Mouse (Mus musculus) mouse trophoblast stem cell (cell line): ENCODE data around the gene Lkaaear1.

Experiments used
- in situ Hi-C, 2 experiments: fragments of 300-500 bp; cut with MseI, MboI; formaldehyde crosslinking; loops; 2 replicates in 1 of 2; 3 replicates in 1 of 2; pipeline ENCODE4 v1.15.1; 2025

Lkaaear1 gene

GRCm38 (mm10) chr2:181684713-181685112 lies 13.5 kb downstream of the Lkaaear1 start:
- in situ Hi-C loops: no loop called here

DNA sequence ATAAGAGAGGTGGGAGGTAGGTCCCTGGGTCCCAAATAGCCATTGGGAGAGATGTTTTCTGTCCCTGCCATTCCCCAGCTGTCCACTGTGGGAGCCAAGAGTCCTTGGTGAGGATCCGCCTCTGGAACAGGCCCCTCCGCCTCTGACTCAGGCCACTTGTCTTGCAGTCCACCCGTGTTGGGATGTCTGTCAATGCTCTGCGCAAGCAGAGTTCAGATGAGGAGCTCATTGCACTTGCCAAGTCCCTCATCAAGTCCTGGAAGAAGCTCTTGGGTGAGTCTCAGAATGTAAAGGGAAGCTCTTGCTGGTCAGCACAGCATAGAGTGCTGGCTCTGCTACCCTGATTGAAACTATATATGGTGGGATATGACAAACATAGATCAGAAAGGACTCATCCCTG lies 14.9 kb downstream of the Lkaaear1 start:
- in situ Hi-C loops: no loop called here

DNA sequence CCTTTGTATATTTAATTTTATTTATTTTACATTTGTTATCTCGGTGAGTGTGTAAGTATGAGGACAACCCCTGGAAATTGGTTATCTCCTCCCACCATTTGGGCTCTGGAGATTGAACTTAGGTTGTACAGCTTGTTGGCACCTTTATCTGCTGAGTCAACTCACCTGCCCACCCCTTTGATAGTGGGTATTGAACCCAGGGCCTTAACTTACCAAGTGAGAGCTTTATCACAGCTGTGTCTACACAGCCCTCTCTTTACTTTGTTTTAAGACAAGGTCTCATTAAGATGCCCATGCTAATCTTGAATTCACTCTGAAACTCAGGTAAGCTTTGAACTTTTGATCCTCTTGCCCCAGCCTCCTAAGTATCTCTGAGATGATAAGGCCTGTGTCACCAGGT lies 16.3 kb downstream of the Lkaaear1 start:
- in situ Hi-C loops: no loop called here

DNA sequence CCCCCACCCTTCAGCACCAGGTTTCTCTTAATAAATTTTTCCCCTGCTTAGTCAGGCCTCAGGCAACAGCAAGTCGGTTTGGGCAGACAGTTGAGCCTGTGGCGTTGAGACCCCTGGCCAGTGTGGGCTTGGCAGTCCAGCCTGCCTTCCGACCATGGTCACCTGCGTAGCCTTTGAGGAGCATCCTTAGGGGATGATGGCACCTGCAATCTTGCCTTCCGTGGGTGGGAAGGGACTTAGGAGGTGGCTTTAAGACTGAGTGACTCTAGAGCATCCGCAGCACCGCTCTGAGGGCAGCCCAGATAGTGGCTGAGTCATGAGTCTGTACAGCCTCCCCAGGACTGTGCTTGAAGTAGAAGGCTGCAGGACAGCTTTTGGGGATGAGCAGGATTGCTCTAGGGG lies 17.5 kb downstream of the Lkaaear1 start:
- in situ Hi-C loops: no loop called here

DNA sequence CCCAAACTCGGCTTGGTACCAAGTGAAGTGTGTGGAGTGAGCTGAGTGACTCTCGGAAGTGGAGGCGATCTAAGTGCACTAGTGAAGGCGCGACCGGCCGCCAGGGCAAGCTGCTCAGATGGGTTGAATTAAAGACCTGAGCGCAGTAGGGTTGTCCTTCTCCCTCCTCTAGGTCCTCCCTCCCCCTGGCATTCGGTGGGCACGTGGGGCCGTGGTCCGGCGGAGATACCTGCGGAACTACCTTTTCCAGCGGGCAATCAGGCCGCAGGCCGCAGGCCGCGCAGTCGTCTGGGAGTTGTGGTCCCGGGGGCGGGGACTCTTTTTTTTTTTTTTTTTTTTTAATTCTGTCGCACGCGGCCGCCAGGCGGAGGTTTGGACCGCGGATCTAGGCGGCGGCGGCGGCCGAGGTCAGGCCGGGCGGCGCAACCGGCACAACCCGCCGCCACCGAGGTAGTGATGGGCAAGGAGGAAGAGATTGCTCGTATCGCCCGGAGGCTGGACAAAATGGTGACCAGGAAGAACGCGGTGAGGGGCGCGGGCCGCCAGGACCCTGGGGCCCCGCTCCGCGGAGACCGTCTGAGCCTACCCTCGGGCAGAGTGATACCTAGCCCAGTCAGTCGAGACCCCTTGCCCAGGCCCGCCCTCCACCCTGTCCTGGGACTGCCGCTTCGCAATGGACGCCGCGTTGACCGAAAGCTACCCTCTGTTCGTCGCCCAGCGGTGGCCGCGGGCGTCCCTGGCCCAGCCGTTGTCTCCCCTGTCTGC lies 18.1 kb downstream of the Lkaaear1 start, which contains the start of gene Tcea2:
TSS of gene Tcea2 (plus strand) at position 360 of the 765 bp plus-strand sequence.
- in situ Hi-C loops: no loop called here

GRCm38 (mm10) chr2:181678780-181679179 lies 19.5 kb downstream of the Lkaaear1 start:
- in situ Hi-C loops: no loop called here

GRCm38 (mm10) chr2:181677755-181678098 lies 20.5 kb downstream of the Lkaaear1 start:
- in situ Hi-C loops: no loop called here

GRCm38 (mm10) chr2:181677096-181677754 lies 21.0 kb downstream of the Lkaaear1 start:
- in situ Hi-C loops: no loop called here

DNA sequence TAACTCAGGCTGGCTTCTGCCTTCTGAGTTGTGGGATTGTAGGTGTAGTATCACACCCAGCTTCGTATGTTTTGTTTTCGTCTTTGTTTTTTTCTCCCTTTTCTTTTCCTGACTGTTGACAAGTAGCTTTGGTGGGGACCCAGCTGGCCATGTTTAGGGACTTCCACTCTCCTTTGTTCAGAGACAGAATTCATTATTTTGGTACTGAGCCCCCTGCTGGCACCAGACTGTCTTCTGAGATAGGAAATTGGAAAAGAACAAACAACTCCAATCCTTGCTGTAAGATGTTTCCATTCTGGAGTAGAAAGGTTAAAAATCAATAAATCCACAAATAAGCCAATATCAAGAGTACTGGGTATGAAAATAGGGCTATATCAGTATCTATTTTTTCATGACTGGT lies 21.8 kb downstream of the Lkaaear1 start:
- in situ Hi-C loops: no loop called here

DNA sequence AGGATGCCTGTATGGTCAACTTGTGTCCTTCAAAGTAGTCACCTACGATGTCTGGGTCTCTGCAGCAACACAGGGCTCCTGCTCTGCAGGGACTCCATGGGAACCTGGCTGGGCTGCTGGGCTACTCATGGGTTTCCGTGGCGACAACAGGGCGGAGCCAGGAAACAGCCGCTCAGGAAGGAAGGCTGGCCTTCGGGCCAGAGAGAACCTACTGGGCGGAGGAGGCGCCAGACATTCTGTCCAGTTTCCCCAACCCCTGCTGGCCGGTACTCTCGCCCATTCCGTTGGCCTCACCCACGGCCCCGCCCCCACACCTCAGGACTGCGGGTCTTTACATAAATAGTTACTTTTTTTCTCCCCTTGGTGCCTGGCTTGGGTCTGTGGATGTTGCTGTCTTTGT lies 22.8 kb downstream of the Lkaaear1 start:
- in situ Hi-C loops: no loop called here

DNA sequence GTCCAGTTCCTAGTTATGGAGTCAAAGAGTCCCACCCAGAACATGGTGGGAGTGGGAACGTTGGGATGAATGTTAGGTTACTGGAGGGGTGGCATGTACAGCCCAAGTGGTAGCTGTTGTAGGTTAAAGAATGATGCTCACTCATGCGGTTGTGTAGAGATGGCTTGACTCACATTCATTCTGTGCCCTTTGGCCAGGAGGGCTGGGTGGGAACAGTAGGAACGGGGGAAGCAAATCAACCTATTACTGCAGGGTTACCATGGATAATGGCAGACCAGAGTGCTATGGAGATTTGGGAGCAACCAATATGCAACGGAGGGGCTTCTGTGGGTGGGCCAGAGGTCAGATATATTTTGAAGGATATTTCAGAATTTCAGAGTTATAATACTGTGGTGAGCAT lies 23.3 kb downstream of the Lkaaear1 start:
- in situ Hi-C loops: no loop called here

DNA sequence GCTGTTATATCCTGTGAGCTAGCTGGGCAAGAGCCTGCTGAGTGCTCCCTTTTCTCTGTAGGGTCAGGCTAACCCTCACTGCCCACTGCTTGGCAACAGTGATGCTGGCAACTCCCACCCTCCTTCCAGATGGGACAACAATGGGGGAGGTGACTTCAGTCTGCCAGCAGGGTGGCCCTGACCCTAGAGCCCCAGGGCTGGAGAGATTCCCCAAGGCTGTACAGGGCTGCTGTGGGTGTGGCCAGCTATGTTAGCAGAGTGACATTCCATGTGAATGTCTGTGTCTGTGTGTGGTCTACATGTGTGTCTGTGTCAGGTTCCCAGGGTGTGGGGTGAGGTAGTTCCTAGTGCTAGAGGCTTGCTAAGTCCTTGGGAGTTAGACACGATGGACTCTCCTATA lies 24.7 kb downstream of the Lkaaear1 start:
- in situ Hi-C loops: no loop called here

DNA sequence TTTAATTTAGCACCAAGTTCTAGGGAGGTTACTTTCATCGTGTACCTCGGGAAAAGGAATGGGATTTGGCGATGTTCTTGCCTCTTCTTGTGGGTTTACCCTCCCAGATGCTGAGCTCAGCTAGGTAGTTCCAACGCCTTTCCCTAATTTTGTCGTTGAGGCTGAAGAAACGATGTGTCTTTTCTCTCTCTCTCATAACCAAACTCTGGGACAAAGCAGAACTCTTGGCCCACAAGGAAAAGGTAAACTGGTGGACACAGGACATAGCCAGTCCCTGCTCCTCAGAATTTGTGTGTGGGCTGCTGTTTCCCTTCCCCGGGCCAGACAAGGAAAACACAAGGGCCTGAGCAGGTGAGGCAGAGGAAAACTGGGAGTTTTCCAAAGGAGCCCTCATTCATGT lies 26.3 kb downstream of the Lkaaear1 start:
- in situ Hi-C loops: no loop called here

GRCm38 (mm10) chr2:181671326-181671725 lies 26.9 kb downstream of the Lkaaear1 start, which contains the start of gene Sox18:
TSS of gene Sox18 (minus strand) at chr2:181671640.
- in situ Hi-C loops: no loop called here

GRCm38 (mm10) chr2:181670913-181671311 lies 27.3 kb downstream of the Lkaaear1 start:
- in situ Hi-C loops: no loop called here

DNA sequence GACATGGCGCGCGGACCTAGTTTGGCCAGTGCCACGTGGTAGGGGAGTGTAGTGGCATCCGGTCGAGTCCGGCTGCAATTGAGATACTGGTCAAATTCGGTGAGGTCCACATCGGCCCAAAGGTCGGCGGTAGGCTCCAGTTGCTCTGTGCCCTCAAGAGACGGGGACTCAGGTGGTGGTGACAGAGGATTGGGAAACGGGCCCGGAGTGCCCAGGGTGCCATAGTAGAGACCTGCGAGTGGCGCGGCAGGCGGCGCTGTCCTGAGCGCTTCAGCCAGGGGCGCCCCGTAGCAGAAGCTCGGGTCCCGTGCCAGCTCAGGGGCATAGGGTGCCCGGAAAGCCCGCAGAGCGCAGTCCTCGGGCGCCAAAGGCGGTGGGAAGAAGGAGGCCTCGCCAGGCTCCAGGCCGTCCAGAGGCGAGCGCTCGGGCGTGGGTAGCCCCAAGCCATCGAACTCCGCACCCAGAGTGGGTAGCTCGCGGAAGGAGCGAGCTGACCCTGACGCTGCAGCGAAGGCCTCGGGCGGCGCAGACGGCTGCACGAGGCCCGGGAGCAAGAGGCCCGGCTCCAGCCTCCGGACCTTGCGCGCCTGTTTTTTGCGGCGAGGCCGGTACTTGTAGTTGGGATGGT lies 27.8 kb downstream of the Lkaaear1 start:
- in situ Hi-C loops: no loop called here

GRCm38 (mm10) chr2:181663298-181663630 lies 35.0 kb downstream of the Lkaaear1 start:
- in situ Hi-C loops: no loop called here

DNA sequence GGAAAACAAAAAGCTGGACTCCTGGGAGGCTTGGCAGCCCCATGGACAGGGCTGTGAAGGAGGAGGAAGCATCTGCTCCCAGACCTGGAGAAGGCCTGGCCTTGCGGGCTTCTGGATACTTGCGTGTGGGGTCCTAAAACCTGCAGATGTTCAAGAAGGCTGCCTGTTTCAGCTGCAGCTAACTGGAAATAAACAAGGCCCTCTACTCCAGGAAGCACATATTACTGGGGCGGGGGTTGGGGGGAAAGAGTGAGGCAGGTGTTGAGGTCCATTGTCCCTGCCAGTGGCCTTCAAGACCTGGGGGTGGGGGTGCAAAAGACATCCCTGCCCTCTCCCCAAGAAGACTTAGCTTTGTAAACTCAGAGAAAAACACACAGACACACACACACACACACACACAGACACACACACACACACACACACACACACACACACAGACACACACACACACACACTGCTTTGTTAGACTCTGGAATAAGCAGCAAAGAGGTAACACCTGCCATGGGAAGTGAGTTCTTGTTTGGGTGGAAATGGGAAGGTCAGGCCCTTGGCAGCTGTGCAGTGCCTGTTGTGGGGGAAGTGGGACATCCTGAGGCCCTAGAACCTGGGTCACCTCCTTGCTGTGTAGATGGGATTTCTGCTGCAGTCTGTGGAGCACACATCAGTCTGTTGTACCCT lies 35.5 kb downstream of the Lkaaear1 start:
- in situ Hi-C loops: no loop called here

DNA sequence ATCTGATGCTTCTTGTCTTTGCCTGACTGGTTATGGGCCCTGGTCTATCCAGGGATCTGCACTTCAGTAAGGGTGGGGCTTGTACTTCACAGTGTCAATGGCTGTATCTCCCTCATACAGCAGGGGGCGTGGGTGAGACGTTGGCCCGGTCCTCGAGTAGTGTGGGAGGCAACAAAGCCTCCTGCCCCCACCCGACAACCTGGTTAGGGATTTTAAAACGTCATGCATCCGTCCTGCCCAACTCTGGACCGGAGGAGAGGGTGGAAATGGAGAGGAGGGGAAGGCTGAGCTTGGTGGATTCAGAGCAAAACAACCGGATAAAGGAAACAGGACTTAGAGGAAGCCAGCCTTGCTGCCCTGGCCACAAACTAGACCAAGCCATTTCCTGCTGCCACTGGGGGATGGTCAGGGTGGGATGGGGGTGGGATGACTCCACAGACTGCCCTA lies 38.6 kb downstream of the Lkaaear1 start:
- in situ Hi-C loops: no loop called here

GRCm38 (mm10) chr2:181658930-181659555 lies 39.2 kb downstream of the Lkaaear1 start:
- in situ Hi-C loops: no loop called here

DNA sequence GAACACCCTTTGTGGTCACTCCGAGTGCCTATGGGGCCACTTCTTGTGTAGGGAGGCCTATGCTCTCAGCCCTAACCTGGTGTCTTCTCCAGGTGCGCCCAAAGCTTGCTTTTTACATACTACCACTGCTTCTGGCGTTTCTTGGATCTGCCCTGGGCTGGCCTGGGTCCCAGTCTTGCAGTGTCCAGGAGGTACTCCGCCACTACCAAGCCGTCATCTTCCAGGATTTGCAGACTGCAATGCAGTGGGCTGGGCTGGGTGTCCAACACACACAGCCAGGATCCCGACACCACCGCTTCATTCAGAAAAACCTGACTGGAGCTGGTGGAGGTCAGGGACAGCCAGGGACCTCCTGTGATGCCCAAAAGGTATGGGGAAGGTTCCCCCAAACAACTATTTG lies 39.7 kb downstream of the Lkaaear1 start:
- in situ Hi-C loops: no loop called here

GRCm38 (mm10) chr2:181657441-181657840 lies 40.8 kb downstream of the Lkaaear1 start:
- in situ Hi-C loops: no loop called here
